Mouse (Mus musculus) midbrain, postnatal 0 days (tissue): ENCODE measurements around the gene Gm20388. TPM values are rescaled to one million over a fixed set of nuclear protein-coding genes. Genes with fewer than 3 reads are reported as not detected.

Experiments used
- ATAC-seq: fragments of 200-750 bp; cut with Nextera tagmentation; 2 replicates; pipeline ENCODE4 v1.8.0; 2017; ENCODE audit warnings: moderate number of reproducible peaks, mild to moderate bottlenecking, moderate TSS enrichment, moderate library complexity; ENCODE audit not compliant: low FRiP score
- DNase-seq: peaks from one replicate; pipeline ENCODE4 v3.0.0-alpha.2; 2015; ENCODE audit warnings: low spot score
- H3K27ac ChIP-seq: fragments of 300-500 bp; sonication (generic); 2 replicates; pipeline ENCODE4 v1.5.1; 2014; ENCODE audit warnings: low read depth, mild to moderate bottlenecking, low read length, mixed read lengths
- H3K27me3 ChIP-seq: fragments of 300-500 bp; sonication (generic); 2 replicates; pipeline ENCODE4 v1.6.1; 2014; ENCODE audit warnings: low read length, control low read depth, mixed read lengths; ENCODE audit not compliant: insufficient read depth
- H3K36me3 ChIP-seq: fragments of 300-500 bp; sonication (generic); 2 replicates; pipeline ENCODE4 v1.6.1; 2014; ENCODE audit warnings: low read length, control low read depth, mixed read lengths; ENCODE audit not compliant: insufficient read depth
- H3K4me1 ChIP-seq: fragments of 300-500 bp; sonication (generic); 2 replicates; pipeline ENCODE4 v1.6.1; 2014; ENCODE audit warnings: mild to moderate bottlenecking, control low read depth, antibody characterized with exemption, low read length, mixed read lengths; ENCODE audit not compliant: insufficient read depth
- H3K4me2 ChIP-seq: fragments of 300-500 bp; sonication (generic); 2 replicates; pipeline ENCODE4 v1.6.1; 2014; ENCODE audit warnings: low read depth, mild to moderate bottlenecking, low read length, mixed read lengths; ENCODE audit not compliant: poor library complexity, severe bottlenecking
- H3K4me3 ChIP-seq: fragments of 300-500 bp; sonication (generic); 2 replicates; pipeline ENCODE4 v1.5.1; 2014; ENCODE audit warnings: low read depth, mild to moderate bottlenecking, low read length, moderate library complexity
- H3K9ac ChIP-seq: fragments of 300-500 bp; sonication (generic); replicated peaks from 2 replicates; pipeline ENCODE4 v1.6.1; 2014; ENCODE audit warnings: mild to moderate bottlenecking, low read length, moderate library complexity, mixed read lengths; ENCODE audit not compliant: poor library complexity, severe bottlenecking
- H3K9me3 ChIP-seq: fragments of 300-500 bp; sonication (generic); 2 replicates; pipeline ENCODE4 v1.6.1; 2016; ENCODE audit warnings: low read length, control low read depth
- CTCF ChIP-seq: IDR thresholded peaks from 2 replicates; pipeline ENCODE4 v1.5.1; 2016; ENCODE audit warnings: antibody characterized with exemption, mild to moderate bottlenecking
- WGBS: fragments of 180-500 bp; shearing (Covaris S2); extraction: QIAGEN DNeasy Blood & Tissue Kit; methylation state at CpG from one replicate; pipeline ENCODE4 v1.1.7; 2014; 5-methylcytosine and 5-hydroxymethylcytosine counted together
- polyA plus RNA-seq: library from polyadenylated mRNA; unstranded; fragments of >200 nt; fragmentation: Nextera tagmentation; extraction: Ambion mirVana; gene quantifications from 2 replicates; pipeline ENCODE4 v1.2.1, GENCODE M21; 2015
- total RNA-seq: library from RNA; depleted of rRNA; stranded (reverse); fragments of >200 nt; gene quantifications from 2 replicates; pipeline ENCODE4 v1.2.3, GENCODE M21; 2014

The Gm20388 gene
- total and polyA plus RNA-seq, 2 experiments from 2014 or later = 74.2 TPM; not detected in 1

- TF ChIP-seq CTCF = no peak; the same call in 1 of the 2 replicates
- Histone ChIP-seq H3K36me3 (no peaks in the 10 kb centered on the region), H3K27ac (peak overlapping the region; percentile 78), H3K9ac (0 out of 2 replicates have a peak overlapping the region, but pooled peaks have one; percentile 14), H3K4me2 (no peak overlapping the region), H3K4me1 (peaks cover 13% of the 10 kb centered on the region), H3K4me3 (no peak overlapping the region), H3K9me3 (no peaks in the 10 kb centered on the region), H3K27me3 (no peaks in the 10 kb centered on the region)
- 34% methylated on average over 7 of the region's 7 CpGs for WGBS
- ATAC-seq (no peak), DNase-seq (no peak)
Observed at GRCm38 (mm10) chr8:122719500-122720065, 2808.9 kb downstream of the Gm20388 start.

- Histone ChIP-seq H3K4me2 (peak overlapping the region; percentile 21), H3K9me3 (no peaks in the 10 kb centered on the region), H3K4me1 (peaks cover 13% of the 10 kb centered on the region), H3K9ac (0 out of 2 replicates have a peak overlapping the region, but pooled peaks have one; percentile 42), H3K27ac (peak overlapping the region; percentile 78), H3K36me3 (no peaks in the 10 kb centered on the region), H3K4me3 (no peak overlapping the region), H3K27me3 (no peaks in the 10 kb centered on the region)
- peak; percentile 44 for DNase-seq
- 5% methylated on average over 25 of the region's 25 CpGs for WGBS
- peak; percentile 82 for ATAC-seq
- no peak for TF ChIP-seq CTCF
Observed at GRCm38 (mm10) chr8:122720070-122720729, 2809.6 kb downstream of the Gm20388 start.

GRCm38 (mm10) chr8:122720811-122721640 is 2810.4 kb downstream of the Gm20388 start:
- Histone ChIP-seq H3K9ac (peak overlapping the region; percentile 42; the same call in 1 of the 2 replicates), H3K4me2 (peak overlapping the region; percentile 21), H3K27ac (peak overlapping the region; percentile 78), H3K27me3 (no peaks in the 10 kb centered on the region), H3K36me3 (no peaks in the 10 kb centered on the region), H3K4me3 (no peak overlapping the region), H3K4me1 (peaks cover 13% of the 10 kb centered on the region), H3K9me3 (no peaks in the 10 kb centered on the region)
- WGBS = 34% methylated on average over 14 of the region's 14 CpGs
- no peak for TF ChIP-seq CTCF
- ATAC-seq = peak; percentile 65
- DNase-seq = peak; percentile 68

GRCm38 (mm10) chr8:122725187-122725586 is 2814.5 kb downstream of the Gm20388 start:
- Histone ChIP-seq H3K4me1 (peaks cover 6% of the 10 kb centered on the region), H3K36me3 (no peaks in the 10 kb centered on the region), H3K4me3 (no peak overlapping the region), H3K27ac (no peak overlapping the region), H3K9me3 (no peaks in the 10 kb centered on the region), H3K9ac (no peak overlapping the region), H3K4me2 (no peak overlapping the region), H3K27me3 (no peaks in the 10 kb centered on the region)
- DNase-seq = no peak
- 88% methylated on average over 6 of the region's 6 CpGs for WGBS
- no peak for TF ChIP-seq CTCF
- no peak for ATAC-seq

- WGBS = 55% methylated on average over 2 of the region's 2 CpGs
- Histone ChIP-seq H3K27me3 (no peaks in the 10 kb centered on the region), H3K4me1 (no peaks in the 10 kb centered on the region), H3K36me3 (no peaks in the 10 kb centered on the region), H3K9me3 (no peaks in the 10 kb centered on the region), H3K27ac (no peak overlapping the region), H3K4me3 (no peak overlapping the region), H3K9ac (no peak overlapping the region), H3K4me2 (no peak overlapping the region)
- DNase-seq = no peak
- no peak for ATAC-seq
- no peak for TF ChIP-seq CTCF
Observed at GRCm38 (mm10) chr8:122726789-122727188, 2816.1 kb downstream of the Gm20388 start.

- no peaks in the 10 kb centered on the region for H3K9me3 ChIP-seq
- no peak for ATAC-seq
Observed at GRCm38 (mm10) chr8:122727412-122727811, 2816.8 kb downstream of the Gm20388 start.

More at GRCm38 (mm10) chr8:122727412-122727811, 2816.8 kb downstream of the Gm20388 start:
- Histone ChIP-seq H3K9ac (no peak overlapping the region), H3K27ac (no peak overlapping the region), H3K4me1 (no peaks in the 10 kb centered on the region), H3K36me3 (no peaks in the 10 kb centered on the region), H3K4me3 (no peak overlapping the region), H3K4me2 (no peak overlapping the region), H3K27me3 (no peaks in the 10 kb centered on the region)
- 66% methylated on average over 5 of the region's 5 CpGs for WGBS
- no peak for DNase-seq
- 0 out of 2 replicates have a peak, but pooled peaks have one; percentile 4 for TF ChIP-seq CTCF
